Mouse (Mus musculus) thymus, adult 18-20 months (tissue): Measurements from ENCODE around the gene Zmynd10.

Experiments used
- DNase-seq, 2 experiments: peaks; one replicate each; pipeline ENCODE4 v3.0.0; 2022; ENCODE audit warnings: mixed read lengths in 2 of 2

Gene Zmynd10

DNA sequence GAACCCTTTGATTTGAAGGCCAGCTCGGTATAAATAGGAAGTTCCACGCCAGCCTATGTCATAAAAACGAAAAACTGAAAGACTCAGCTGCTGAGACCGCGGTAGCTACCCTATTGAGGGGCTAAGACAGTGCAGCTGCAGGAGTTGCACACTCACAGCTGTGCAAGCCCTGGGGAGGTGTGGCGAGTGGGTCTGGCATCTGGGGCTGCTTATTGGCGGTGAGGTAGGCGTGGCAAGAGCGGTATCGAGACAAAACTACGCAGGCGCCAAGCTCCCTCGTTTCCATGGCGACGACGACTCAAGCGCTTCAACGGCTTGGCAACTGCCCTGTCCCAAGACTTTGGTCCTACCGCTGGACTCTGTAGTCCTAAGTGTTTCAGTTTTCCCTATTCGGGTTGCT lies at the start of gene Zmynd10:
Gene Zmynd10, plus strand, starts transcription at position 273 of the 400 bp plus-strand sequence.
- DNase-seq = peak; percentile 88 to 91

DNA sequence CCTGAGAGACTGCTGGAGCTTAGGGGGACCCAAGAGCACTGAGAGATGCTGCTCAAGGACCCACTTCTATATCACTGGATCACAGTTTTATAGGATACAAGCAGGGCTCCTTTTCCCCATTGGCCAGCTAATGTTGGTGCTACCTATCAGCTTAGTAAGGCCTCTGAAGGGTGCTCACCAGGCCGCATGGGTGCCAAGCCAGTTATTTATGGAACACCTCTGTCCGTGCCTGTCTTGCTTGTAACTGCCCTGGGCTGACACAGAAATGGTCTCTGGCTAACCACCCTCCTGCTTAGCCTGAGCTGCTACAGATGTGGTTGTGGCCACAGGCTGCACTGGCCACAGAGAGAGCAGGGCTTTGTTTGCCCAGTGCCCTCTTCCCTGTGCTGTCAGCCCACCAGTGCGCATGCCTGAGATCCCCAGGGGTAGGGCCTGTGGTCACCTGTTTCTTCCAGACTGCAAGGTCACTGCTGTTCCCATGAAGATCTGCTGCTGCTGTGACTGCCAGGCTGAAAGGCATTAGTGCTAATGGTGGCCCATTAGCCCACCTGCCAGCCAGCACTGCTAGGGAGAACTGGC lies 46.3 kb upstream of the Zmynd10 start:
- DNase-seq = no peak

DNA sequence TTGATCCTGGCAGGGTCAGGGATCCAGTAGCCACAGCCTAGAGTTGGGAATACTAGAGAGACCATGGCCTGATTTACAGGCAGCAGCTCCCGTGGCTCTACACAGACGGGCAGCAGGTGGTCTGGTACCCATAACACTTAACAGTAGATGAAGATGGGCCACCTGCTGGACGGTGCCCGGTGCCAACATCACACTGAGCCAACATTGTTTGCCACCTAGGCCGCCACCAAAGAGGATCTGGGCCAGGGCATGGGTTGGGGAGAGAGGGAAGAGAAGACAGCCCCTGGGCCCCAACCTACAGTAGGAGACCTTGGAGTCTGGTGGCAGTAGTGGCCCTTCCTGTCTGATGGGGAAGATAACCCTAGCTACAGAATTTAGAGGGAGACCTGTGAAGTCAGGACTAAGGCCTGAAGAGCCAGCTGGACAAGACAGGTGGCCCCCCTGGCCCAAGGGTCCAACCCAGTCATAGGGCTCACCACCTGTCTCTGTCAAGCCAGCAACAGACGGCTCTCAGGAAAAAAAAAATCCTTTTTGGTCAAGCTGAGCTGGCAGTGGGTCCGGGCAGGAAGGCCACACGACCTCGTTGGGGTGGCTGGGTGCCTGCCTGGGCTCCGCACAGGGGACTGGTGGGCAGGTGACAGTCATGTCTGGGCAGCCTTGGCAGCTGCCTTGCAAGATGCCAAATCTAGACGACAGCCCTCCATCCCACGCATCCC lies 44.8 kb upstream of the Zmynd10 start:
- DNase-seq = no peak

DNA sequence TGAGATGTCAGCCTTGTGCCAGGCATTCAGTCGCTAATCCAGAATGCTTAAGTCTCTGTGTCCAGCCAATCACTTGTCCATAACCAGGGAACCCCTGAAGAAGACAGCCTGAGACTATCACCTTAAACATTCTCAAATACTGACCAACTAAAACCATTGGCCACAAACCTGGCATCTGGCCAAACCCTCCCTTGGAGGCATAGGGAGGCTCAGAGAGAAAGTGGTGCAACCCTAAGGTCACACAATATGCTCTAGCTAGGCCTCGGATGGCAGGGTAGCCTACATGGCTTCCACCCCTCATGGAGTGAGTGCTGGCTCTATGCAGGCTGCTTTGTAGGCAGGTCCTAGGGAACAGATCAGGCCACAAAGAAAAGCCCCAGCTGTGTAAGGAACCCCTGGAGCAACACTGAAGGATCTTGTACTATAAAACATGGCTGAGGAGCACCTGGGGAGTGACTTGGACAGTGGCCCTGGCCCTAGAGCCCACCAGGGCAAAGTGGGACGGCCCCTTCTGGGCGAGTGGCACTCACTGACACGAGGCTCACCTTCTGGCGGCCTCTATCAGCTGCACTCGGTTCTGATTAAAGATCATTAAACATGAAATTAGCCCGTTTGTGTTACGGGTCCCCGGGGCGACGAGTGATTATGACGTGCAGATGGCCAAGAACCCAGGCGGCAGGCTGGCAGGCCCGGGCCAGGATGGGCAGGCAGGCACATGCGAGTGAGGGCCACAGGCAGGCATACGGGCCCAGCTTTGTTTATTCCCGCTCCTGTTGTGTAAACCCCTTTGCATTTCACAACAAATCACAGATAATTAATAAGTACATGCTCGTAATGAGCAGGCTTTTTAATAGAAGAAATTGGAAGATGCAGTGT lies 42.2 kb upstream of the Zmynd10 start:
- DNase-seq = no peak

DNA sequence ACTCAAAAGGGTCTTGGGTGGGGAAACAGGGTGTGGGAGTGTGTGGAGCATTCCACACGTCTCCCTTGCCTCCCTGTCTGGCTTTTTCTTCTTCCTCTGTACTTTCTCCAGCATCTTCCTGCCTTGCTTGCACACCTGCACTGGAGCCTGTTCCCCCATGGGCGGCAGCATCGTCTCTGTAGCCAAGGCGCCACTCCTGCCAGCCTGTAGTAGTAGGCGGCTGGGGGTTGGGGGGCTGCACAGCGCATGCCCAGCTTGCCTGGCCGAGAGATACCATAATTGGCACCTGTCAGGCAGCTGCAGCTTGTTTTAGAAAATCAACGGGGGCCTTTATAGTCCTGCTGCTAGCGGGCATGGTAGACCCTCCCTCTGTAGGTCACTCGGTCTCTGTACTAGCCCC lies 38.8 kb upstream of the Zmynd10 start:
- DNase-seq = no peak

DNA sequence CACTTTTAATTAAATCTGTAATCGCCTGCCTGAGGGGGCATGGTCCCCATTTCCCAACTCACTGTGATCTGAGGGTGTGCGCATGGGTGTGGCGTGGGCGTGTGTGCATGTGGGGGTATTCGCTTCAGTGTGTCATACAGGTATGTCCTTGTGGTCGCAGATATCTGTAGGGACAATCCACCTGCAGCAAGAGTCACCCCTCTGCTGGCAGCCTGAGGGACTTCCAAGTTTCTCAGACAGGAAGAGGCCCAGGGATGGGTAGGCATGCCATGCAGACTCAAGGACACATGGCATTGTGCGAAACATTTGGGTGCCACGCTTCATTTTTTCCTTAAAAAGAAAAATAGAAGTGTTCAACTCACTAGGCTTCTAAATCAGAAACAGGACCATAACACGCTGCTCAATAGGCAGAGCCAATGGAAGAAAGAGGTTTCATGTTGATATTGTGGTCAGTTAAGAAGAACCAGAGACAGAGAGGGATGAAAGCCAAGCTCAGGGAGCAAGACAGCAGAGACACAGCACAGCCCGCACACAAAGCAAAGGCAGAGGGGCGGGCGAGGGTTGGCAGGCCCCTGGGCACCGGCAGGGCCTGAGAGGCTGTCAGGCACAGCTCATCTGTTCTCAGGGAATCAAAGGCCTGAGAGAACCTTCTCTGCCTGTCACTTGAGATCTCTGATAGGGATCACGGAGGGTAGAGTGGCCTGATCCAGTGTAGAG lies 36.6 kb upstream of the Zmynd10 start:
- DNase-seq = no peak

DNA sequence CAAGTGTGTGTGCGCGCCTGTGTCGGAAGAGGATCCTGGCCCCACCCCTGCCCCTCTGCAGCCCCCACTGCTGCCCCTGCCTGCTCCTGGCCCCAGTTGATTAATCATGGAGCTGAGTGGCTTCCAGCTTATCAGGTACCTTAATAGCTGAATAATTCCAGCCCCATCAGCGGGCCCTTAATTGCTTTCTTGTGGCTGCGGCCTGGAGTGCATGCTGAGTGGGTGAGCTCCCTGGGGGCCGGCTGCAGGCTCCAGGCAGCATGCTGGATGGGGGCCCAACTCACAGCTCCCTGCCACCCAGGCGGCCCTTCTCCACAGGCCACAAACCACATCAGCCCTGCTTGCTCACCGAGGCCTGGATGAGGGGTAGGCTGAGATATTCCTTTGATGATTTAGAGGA lies 35.7 kb upstream of the Zmynd10 start:
- DNase-seq = no peak

DNA sequence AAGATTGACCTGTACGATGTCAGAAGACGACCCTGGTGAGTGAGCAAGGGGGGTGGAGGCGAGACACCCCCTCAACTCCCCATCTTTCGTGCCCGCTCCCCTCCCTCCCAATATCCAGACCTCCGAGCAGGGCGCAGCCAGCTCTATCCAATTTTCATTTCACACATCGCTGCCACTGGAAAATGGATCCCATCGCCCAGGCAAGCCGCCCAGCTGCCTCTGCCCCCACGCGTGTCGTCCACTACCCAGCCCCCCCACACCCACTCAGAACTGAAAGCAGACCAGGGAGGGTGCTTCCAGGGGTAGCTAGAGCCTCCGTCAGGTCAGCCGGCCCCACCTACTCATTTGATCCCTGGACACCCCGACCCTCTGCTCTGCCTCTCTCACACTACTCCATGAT lies 34.8 kb upstream of the Zmynd10 start:
- no peak for DNase-seq

DNA sequence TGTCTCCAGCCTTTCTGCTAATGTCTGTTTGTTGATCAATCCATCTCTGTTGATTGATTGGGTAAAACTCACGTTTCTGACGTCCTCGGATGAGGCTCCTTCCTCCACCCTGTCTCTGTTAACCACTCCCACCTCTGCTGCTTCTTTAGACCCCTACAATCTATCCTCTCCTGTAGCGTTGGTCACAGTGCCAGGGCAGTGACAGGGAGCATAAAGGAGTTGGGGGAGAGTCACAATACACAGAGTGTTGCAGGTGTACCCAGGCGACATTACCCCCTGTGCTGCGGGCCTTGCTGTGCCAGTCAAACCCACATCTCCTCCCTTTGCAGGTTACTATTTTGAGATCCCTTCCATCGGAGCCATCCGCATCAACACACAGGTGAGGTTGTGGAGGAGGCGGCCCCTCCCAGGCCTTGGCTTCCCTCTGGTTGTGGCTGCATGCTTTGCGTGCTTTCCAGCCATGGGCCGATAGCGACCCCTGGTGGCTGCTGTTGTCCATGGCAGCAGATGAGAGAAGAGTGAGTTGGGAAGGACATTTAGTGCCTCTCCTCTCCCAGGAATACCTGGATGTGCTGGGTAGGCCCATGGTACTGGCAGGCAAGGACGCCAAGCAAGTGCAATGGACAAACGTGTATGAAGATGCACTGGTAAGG lies 32.7 kb upstream of the Zmynd10 start:
- DNase-seq = peak; percentile 44 to 60

DNA sequence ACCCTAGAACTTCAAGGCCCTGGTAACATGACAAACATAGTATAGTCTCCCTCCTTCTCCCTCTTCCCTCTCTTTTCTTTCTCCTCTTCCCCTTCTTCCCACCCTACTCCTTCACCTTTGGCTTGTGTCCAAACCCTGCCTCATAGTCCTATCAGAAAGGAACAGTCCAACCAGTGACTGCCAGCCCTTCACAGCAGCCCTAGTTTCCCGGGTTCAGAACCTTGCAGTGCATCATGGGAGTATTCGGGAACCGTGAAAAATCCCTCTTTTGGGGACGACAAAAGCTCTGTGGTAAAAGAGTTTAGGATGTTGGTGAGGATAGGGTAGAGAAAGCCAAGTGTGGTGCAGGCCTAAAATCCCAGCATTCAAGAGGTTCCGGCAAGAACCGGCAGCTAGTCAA lies 26.8 kb upstream of the Zmynd10 start:
- DNase-seq = no peak

DNA sequence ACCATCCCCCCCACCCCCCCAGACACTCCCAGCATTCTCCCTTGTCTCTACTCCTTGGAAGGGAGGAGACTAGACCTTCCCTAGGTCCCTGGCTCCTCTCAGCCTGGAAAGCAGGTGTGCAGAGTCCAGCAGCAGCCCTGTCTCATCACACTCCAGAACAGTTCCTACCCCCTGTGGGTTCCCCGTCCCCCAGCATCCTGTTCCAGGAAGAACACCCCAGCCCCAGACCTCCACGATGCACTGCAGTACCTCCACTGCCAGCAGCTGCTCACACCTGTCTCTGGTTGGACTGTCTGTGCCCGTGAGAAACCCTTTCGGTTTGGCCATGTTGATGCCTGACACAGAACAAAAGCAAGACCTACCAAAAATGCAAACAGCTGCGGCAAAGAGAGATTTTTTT lies 25.9 kb upstream of the Zmynd10 start:
- DNase-seq = peak; percentile 54 to 66

DNA sequence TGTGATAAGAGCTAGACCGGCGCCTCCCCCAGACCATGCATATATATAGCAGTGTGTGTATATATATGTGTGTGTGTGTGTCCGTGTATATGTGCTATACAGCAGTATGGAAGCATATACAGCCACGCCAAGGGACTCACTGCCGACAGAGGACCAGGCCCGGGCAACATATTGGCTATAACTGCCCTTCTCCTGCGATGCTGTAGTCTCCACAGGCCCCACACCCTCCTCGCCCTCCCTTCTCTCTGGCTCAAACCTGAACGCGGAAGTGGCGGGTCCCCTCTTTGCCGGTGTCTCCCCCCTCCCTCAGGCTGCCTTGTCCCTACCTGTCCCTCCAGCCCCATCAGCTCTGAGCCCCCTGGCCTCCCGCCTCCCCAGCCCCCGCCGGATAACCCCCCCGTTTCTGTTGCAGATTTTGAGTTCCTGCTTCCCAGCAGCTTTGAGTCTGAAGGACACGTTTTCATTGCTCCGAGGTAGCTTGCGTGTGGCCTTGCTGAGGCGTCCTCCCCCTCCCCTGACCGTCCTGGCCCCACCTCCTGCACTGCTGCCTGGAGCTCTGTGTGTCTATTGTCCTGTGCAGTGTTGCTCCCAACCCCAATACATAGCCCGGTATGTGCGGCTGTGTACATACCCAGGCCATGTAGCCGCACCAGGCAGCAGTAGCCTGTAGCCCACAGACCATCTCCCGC lies 25.2 kb upstream of the Zmynd10 start:
- DNase-seq = peak in 1 of 2 experiments; percentile 51

DNA sequence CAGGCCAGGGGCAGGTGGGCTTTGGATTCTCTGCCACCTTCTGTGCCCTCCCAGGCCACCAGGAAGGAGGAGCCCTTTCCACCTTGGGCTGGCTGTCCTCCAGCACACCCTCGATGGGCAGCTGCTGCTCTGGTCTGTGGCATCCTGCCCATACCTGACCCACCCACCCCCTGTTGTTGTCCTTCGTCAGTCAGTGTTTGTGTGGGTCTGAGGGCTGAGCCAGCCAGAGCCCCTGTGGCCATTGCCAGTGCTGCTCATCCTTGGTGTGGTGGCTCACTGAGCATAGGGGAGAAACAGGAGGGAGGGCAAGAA lies 24.7 kb upstream of the Zmynd10 start:
- no peak for DNase-seq

DNA sequence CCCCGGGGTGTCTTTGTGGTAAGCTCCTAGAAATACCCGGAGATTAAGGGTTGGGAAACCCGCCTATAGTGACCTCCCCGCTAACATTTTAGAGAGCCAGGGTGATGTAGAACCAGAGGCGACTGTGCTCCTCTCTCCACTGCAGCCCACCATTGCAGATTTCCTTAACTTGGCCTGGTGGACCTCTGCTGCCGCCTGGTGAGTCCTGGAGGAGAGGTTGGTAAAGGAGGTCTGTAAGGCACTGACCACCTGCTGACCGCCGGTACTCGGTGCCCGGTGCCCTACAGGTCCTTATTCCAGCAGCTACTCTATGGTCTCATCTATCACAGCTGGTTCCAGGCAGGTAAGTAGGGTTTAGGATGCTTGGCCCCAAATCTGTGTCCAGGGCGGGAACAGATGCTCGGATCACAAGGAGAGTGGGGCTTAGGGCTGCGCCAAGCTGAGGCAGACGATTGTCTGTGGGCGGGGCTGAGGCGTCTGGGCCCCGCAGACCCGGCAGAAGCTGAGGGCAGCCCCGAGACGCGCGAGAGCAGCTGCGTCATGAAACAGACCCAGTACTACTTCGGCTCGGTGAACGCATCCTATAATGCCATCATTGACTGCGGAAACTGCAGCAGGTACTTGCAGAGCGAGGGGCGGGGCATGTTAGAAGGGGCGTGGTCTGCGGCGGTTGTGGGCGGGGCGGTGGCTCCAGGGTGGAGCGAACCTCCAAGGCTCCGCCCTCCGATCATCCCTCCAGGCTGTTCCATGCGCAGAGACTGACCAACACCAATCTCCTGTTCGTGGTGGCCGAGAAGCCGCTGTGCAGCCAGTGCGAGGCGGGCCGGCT lies 20.7 kb upstream of the Zmynd10 start:
- DNase-seq = peak; percentile 58 to 65

DNA sequence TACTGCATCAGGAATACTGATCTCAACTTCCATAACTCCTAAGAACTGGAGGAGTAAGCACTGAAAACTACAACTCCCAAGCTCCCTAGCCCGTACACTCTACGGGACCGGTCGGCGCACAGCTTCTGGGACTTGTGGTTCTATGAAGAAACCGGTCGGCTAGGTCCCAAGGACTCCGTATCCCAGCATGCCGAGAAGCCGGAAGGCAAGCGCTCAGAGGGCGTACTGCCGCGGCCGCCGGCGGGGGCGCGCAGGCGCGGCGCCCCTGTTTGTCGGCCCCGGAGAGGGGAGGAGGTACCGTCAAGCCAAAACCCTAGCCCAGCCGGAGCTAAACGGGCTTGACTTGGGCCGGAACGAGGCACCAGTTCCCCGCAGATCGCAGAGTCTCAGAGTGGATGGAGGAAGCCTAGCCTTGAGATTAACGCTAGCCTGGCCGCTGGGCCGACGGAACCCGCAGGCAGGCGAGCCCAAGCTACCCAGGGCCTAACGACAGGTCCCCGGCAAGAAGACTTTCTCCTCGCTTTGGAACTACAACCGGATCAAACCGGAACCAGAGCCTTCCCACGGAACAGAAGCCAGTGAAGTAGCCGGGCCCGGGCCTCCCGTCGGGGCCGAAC lies 13.2 kb upstream of the Zmynd10 start, which contains the start of gene Tmem115:
Gene Tmem115, plus strand, starts transcription at position 155 of the 617 bp plus-strand sequence.
- DNase-seq = peak; percentile 90 to 93

DNA sequence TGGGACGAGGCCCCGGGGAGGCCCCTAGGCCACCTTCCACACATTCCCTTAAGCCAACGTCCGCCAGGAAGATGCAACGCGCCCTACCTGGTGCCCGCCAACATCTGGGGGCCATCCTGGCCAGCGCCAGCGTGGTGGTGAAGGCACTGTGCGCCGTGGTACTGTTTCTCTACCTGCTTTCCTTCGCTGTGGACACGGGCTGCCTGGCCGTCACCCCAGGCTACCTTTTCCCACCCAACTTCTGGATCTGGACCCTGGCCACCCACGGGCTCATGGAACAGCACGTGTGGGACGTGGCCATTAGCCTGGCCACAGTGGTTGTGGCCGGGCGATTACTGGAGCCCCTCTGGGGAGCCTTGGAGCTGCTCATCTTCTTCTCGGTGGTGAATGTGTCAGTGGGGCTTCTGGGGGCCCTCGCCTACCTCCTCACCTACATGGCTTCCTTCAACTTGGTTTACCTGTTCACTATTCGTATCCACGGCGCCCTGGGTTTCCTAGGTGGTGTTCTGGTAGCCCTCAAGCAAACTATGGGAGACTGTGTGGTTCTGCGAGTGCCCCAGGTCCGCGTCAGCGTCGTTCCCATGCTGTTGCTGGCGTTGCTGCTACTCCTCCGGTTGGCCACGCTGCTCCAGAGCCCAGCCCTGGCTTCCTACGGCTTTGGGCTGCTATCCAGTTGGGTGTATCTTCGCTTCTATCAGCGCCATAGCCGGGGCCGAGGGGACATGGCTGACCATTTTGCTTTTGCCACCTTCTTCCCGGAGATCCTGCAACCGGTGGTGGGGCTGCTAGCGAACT lies 12.5 kb upstream of the Zmynd10 start:
- no peak for DNase-seq

DNA sequence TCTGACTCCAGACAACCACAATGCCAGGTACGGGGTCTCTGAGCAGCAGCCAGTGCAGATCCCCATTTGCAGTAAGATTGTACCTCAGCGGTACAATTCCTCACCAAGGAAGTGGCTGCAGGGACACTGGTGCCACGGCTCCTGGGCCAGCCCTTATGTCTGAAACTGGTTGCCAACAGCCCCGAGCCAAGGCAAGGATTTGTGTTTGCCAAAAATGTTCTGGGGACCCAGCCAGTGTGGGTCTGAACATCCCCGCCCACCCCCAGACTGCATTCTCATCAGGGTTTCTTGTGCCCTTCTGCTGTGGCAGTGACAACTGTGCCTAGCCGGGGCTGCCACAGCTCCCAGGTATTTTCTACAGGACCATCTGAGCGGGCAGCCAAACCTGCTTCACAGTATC lies 8.9 kb upstream of the Zmynd10 start:
- no peak for DNase-seq

DNA sequence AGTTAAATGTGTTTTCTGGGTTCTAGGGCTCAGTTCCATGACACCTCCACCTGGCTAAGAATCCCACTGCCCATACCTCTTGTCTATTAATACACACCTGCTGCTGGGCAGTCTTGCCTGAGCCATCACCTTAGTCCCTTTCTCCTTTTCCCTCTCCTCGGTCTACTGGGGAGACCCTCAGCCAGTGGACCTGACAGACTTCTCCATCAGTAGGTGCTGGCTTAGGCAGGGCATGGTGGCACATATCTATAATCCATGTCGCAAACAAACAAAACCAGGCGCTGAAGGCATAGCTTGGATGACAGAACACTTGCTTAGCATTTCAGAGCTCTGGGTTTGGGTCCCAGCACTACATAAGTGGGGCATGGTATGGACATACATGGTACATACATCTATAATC lies 8.4 kb upstream of the Zmynd10 start:
- no peak for DNase-seq

DNA sequence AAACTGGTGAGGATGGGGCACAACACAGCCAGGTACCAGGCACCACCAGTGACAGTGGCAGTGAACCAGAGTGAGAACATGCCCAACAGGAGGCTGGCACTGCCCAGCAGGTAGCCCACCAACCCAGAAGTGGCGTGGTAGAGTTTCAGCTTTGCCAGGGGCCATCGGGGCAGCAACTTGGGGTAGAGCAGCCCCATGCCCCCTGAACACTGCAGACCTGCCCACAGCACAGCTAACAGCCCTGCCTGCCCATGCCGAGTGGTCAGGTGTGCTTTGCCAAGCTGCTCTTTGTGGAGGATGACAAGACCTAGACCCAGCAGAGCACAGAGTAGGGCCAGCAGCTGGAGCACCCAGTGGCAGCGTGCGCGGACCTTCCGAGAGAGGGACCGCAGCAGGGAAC lies 7.2 kb upstream of the Zmynd10 start:
- DNase-seq = no peak

DNA sequence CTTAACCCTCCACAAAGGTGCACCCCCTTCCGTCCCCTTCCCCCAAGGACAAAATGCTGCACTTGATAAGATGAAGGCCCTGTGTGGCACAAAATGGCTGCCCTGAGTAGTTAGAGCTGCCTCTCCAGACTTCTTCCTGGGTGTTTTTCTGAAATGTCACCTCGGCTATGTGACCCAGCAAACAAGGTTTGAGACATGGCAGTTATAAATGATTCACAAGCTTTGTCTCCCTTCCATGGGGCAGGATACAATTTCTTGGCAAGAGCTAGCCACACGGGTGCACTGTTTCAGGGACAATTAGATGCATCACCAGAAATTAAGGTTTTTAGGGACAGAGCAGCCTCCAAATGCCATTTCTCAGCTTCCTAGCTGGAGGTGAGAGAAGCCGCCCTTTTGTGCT lies 6.7 kb upstream of the Zmynd10 start:
- DNase-seq = no peak
